Mouse (Mus musculus): Measurements from ENCODE around the gene Acap2. TPM values are rescaled to one million over a fixed set of nuclear protein-coding genes. Genes with fewer than 3 reads are reported as not detected.

Gene Acap2
- total RNA-seq, 4 experiments from 2014 or later = 16.8 to 18.6 (median 17.4) TPM

DNA sequence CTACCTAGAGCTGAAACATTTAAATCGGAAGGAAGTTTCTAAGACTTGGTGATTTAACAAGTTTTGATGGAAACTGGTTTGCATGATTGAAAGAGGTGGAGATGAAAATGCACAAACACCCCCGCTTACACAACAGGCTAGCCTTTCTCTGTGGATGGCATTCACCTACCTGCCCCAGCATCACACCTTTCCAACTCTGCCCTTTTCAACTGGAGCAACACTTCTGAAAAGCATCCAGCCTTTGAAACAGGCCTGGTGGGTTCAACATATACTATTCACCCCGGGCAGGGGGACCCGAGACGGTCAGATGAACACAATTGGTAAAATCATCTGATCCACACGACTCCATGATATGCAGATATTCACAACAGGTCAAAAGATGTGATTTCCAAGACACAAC lies 119.2 kb downstream of the Acap2 start:
- no peak for DNase-seq (ENCODE audit: low spot score)

DNA sequence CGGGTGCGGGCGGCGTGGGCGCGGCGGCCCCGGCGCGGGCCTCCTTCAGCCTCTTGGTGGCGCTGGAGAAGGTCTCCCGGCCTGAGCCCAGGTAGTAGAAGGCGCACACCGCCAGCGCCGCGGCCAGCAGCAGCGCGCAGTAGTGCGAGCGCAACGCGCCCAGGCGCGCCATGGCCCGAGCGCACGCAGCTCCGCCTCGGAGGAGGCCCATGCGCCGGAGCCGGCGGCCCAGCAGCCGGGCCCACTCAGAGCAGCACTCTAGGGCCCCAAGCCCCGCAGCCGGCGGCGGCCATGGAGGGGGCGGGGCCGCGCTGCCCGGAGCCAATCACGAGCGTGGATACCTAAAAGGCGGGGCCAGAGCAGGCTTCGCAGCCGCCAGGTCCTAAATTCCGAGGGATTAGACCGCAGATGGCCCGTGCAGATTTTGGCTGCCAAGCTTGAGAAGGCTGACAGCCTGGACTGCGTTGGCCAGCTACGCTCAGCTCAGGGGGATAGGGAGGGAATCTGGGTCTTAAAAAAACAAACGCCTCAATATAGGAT lies 119.8 kb downstream of the Acap2 start, which contains the start of gene Xxylt1:
Xxylt1 (minus strand) TSS at position 308 of the 540 bp plus-strand sequence.
- DNase-seq (ENCODE audit: low spot score) = peak; percentile 95

DNA sequence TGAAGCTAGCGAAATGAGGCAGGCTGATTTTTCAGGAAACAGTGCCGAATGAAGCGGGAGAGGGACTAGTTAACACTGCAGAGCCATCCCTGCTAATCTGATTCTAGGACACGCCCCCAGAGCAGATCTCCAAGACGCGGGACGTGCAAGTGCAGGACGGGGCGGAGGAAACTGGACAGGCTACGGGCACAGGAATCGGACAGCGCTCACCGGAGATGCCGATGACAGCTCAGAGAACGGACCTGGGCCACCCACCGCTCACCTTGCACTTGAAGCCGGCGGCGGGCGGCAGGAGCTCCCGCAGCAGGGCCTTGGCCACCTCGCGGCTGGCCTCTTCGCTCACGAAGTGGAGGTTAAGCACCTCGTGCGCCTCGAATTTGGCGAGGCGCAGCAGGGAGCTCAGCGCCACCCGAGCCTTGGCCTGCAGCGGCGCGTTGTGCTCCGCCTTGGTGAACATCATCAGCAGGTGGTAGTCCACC lies 120.4 kb downstream of the Acap2 start:
- peak; percentile 66 for DNase-seq (ENCODE audit: low spot score)

DNA sequence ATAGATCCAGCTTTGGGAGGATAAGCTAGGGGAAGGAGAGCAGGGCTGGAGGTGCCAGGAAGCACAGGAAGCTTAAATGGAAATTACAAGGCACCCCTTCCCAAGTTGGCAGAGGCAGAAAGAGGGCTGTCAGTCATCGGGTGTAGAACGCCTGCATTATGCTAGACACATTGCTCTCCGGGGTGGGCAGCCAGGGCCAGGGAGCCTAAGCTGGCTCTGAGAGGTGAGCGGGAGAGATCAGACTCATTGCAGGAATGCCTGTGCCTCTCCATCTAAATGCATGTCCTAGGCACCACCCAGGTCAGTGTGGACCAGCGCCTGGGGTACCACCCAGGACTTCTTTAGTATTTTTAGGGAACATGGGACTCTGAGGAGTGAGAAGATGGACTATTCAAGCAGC lies 123.6 kb downstream of the Acap2 start:
- no peak for DNase-seq (ENCODE audit: low spot score)

DNA sequence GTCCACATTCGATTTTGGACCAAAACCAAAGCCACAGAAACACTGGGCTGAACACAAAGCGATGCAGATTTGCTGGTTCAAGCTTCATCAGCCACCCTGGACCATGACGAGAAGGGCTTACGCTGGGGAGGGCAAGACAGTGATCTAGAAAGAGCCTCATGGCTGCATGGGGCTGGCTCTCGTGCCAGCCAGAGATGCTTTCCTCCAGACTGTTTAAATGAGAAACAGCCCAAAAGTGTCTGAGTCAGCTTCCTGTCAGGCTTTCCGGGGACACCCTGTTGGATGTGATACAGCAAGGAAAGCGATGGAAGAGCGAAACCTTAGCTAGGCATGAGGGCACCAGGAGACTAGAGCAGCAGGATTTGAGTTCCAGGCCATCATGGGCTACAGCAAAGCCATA lies 124.6 kb downstream of the Acap2 start:
- DNase-seq (ENCODE audit: low spot score) = no peak

DNA sequence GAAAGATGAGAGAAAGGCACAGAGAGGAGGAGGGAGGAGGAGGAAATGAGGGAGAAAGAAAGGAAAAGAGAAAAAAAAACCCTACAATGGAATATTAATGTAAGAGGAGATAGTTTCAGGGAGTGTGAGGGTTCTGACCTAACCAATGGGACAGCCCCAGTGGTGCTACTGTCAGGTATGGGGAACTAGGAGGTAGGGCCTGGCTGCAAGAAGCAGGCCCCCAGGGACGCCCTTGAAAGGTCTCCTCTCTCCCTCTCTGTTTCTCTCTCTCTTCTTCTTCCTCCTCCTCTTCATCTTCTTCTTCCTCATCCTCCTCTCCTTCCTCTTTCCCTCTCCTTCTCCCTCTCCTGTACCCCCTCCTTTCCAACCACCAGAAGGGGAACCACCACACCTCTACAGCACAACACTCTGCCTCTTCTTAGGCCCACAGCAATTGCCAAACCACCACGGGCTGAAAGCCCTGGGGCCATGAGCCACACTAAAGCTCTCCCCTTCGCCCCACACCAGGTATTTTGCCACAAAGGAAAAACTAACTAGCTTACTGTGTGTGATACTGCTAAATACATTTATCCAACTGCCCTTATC lies 126.6 kb downstream of the Acap2 start:
- no peak for DNase-seq (ENCODE audit: low spot score)

DNA sequence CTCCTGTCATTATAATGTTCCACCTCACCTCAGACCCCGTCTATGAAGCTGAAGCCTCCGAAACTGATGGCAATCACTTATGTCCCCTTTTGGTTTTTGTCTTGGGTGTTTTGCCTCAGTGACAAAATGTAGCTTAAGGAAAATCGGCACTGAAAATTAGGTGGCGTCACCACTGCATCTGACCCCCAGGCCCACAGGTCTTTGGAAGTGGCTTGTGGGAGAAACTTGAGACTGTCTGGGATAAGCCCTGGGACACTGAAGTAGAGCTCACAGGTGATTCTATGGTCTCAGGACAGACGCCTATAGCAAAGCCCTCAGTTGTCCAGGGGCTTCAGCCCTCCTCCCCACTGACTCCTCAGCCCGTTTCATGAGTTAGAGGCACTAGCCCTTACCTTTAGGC lies 129.3 kb downstream of the Acap2 start:
- no peak for DNase-seq (ENCODE audit: low spot score)

DNA sequence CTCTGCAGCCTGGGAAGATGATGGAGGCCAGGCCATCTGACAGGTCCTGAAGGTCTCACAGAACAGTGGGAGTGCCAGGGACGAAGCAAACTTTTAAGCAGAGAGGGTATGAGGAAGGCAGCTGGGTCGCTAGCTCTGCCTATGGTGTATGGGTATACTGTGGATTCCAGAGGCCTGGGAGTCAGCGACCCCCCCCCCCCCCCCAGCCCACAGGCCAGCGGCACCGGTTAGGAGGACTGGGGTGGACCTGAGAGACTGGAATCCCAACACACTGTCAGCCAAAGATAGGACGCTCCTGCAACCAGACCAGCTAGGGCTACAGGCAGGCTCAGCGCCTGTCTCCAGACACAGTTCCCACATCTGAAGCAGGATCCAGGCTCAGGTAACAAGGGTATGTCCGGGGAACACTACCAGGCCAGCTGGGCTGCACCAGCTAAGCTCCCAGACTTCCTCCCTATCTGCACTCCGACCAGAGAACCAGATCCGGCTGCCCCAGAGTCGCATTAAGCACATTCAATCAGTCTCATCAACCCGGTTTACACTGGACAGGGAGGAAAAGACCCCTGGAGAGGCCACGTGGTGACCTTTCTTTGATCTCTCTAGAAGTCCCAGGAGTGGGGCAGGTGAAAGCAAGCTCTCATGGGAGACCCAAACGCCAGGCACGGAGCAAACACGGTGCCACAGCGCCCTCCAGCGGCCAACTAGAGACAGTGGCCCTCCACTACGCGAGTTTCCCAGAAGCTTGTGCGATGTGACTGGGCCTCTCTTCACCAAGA lies 130.5 kb downstream of the Acap2 start:
- peak; percentile 90 for DNase-seq (ENCODE audit: low spot score)

DNA sequence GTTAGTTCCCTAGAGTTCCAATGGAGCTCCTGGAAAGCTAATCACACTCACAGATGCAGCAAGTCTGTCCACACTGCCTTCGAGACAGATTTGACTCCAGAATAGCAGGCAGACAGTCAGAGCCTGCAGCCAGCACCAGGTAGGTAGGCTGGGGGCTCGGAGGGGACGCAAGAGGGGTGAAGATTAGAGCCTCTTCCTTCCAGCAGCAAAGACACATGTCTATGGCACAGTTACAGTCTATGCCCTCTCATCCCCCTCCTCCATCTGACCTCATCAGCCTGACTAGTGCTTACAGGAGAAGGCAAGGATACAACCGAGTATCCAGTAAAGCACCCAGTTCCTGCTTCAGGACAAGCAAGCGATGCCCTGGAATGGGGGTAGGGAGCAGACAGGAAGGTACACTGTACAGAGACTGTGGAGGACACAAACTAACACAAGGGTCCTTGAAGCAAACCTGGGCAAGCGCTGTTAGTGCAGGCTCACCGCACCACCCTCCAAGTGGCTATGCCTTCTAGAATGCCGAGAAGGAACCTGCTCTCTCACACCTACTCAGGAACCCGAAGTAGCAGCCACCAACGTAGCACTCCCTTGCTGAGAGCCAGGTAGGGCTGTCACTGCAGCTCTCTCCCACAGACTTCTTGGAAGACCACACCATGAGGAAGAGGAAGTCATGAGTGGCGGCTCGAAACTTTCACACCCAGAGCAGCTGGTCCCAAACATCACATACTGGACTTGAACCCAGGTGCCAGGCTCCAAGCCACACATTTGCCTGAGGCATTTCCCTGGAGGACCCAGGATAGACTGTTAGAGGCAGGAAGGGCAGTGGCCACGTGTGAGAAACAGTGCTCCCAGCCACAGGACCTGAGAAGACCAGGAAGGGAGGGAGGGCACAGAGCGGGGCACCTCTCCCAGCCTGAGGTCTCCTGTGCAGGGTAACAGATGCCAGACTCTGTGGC lies 131.6 kb downstream of the Acap2 start:
- DNase-seq (ENCODE audit: low spot score) = no peak

DNA sequence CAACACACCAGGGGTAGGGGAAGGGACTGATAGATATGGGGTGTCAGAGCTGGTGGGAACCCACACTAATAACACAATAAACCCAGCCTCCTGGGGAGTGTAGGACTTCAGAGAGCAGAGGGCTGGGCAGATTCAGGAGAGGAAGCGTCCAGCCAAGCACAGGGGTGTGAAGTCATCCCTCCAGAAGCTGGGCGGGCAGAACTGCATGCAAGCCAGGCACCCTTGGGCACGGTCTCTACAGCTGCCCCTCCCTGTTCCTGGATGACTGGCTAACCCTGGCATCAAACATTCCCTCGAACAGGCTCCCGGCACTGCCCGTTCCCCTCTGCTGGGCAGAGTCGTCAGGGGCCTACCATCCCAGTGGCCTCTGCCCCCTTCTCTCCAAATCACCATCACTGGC lies 132.8 kb downstream of the Acap2 start:
- no peak for DNase-seq (ENCODE audit: low spot score)

DNA sequence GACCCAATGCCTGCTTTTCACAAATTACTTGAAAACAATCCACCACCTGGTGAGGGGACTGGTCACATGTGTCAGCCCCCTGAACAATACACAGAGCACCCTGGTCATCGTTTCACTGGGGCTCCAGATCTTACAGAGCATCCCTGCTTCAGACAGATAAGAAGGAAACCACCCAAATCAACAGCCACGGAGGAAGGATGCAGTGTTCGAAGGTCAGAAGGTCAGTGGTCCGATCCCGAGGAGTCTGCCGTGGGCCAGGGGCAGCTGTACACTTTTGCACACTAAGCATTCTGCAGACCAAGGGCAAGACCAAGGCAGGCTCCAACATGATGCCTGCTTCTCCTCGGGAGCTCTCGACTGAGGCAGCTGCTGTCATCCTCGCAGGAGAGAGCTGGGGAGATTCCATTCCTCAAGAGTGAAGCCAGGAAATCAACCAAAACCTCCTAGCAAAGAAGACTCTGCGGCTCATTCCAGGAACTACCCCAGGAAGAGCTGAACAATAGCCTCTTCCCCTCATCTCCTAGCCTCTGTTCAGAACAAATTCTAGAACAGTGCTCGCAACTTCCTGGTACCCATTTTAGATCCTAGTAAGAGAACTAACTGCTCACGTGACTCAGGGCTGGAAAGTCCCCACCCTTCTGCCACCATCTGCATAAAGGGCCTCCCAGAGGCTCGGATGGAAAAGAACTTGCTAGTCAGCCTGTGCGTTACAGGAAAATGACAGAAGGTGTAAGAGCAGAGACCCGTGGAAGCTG lies 134.5 kb downstream of the Acap2 start:
- DNase-seq (ENCODE audit: low spot score) = peak; percentile 86

DNA sequence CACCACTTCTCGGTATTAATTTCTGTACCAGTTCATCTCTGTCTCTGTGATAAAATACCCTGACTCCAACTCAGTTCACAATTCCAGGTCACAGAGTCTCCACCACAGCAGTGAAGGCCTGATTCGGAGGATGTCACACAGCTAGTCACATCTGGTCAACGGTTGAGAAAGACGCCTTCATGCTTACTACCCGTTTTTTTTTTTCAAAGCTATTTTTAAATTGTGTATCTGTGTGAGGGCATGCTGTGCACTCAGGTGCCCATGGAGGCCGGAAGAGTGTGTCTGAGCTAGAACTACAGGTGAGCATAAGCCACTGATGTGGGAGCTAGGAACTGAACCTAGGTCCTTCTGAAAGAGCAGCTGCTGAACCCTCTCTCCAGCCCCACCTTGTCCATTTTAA lies 136.3 kb downstream of the Acap2 start:
- no peak for DNase-seq (ENCODE audit: low spot score)

DNA sequence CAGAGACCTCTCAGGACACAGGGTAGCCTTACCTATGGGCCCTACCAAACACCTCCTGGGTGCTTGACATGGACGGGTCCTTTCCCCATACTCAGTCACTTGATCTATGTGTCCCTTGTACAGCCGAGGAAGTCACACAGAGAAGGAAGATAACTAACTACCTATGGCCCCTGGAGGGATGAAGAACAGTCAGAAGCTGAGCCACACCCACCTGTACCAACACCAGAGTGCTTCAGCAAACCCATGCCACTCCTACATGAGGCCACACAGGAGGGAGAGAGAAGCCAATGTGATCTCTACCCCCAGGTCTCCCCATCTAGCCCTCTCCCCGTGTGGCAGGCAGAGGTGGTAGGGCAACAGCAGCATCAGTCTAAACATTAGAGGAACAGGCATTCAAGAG lies 138.1 kb downstream of the Acap2 start:
- no peak for DNase-seq (ENCODE audit: low spot score)

DNA sequence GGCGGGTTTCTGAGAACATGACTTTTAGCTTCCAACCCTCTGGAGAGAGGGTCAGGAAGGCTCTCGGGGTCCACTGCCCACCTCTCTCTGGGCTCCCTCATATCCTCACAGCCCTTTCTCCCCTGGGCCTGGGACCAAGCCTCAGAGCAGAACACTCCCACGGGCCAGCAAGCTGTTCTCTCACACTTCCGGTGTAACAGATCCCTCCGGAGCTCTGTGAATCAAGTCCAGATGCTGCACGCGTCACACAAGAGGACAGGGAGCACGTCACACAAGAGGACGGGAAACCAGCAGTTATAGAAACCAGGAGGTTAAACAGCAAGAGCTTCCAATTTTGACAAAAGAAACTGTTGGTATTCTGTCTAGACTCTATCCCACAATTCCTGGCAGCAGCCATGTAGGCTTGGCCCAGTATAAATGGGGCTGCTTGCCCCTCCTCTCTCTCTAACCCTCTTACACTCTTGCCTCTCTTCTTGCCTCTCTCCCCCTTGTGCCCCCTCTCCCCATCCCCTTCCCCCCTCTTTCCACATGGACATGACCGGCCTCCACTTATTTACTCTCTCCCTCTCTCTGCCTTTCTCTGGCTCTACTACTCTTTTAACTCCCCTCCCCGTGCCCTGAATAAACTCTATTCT lies 139.7 kb downstream of the Acap2 start:
- DNase-seq (ENCODE audit: low spot score) = peak; percentile 77

DNA sequence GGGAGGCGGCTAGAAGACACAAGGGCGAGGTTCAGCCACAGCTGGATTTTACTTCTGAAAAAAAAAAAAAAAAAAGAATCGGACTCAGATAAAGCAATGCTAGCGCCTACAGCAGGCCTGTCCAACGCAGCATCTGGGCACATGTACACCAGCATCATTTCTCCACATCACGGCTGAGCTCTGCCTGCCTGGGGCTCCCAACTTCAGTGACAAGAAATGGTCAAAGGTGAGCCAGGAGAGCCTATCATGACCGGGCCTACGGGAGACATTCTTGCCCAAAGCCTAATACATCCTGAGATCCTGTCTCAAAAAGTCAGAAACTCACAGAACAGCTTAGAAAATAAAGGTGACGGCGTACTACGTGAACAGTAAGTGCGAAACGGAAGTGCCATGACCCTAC lies 140.3 kb downstream of the Acap2 start:
- no peak for DNase-seq (ENCODE audit: low spot score)

DNA sequence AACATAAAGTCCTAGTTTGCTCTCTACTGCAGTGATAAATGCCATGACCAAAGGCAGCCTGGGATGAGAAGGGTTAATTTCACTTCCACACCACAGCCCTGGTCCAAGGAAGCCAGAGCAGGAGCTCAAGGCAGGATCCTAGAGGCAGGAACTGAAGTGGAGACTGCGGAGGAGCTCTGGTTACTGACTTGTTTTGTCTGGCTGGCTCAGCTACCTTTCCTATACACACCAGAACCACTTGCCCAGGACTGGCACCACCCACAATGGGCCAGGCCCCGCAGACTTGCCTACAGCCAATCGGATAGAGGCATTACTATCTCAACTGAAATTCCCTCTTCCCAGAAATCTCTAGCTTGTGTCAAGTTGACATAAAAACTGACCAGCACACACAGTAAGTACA lies 140.8 kb downstream of the Acap2 start:
- DNase-seq (ENCODE audit: low spot score) = no peak

DNA sequence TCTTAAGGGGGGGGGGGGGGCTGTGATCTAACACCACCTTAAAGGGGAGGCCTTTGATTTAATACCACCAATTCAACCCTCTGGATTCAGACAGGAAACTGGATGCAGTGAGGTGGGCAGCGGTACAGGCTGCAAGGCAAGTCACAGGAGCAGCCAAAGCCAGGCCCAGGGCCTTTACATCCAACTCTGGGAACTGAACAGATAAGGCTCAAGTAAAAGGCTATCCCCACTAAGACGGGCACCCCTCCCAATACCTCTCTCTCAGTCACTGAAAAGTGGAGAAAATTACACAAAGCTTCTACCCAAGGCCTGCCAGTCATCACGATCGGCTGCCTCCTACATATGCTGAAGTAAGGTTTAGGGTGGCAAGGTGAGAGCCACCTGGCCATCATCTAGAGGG lies 141.3 kb downstream of the Acap2 start:
- DNase-seq (ENCODE audit: low spot score) = no peak

DNA sequence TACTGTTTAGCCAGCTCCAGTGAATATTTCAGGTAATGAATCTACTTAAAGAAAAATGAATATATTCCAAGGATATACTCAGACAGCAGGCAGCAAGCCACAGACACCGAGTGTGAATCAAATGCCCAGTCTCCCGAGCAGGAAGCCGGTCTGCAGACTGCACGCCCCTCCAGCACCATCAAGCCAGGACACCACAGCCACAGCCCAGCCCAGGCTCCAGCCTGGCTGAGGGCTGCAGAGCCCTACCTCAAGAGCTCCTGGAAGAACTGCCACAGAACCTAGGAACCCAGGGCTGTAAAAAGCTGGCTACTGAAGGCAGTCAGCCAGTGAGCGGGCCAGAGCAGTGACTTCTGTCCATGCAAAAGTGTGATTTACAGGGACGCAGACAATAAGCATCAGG lies 148.2 kb downstream of the Acap2 start:
- DNase-seq (ENCODE audit: low spot score) = no peak

DNA sequence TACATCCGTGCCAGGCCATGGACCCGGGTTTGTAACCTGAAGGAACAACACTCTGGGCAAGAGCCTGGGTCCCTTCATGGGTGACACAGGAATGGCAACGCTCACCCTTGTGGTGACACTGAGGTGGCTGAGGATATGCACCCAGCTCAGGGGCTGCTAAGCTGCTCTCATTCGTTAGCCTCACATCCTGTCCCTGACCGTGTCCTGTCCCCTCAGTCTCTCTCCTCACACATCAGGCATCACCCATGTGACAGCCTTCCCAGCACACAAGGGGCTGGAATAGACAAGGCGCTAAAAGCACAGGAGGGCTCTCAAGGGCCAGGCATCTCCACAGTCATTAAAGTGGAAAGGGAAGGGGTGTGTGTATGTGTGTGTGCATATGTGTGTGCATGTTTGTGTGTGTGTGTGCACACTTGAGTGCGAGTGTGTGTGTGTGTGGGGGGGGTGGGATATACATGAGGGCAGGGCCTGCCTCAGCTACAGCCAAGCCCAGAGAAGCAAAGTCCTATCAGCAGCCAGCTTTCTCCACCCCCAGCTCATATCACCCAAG lies 148.8 kb downstream of the Acap2 start:
- no peak for DNase-seq (ENCODE audit: low spot score)

DNA sequence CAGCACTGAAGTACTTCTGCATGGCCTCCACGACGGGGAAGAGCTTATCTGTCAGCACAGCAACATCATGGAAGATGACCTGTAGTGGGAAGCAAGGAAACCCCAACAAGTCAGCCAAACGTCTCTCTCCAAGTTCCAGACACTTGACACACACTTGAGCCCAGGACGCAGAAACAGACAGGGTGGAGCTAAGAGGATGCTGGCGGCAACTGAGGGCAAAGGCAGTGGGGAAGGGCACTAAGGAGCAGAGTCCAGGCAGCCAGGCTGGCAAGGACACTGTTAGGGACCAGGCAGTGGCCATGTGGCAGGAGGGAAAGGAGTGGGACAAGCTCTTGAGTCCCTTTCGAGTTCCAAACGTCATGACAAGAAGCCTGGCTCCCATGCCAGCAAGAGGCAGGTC lies 150.3 kb downstream of the Acap2 start:
- DNase-seq (ENCODE audit: low spot score) = no peak
